Mouse (Mus musculus) activated CD4-positive, CD25-positive, alpha-beta regulatory T cell (primary cell): Measurements from ENCODE around the gene Sesn1. TPM values are rescaled to one million over a fixed set of nuclear protein-coding genes. Genes with fewer than 3 reads are reported as not detected.

Experiments used
- polyA plus RNA-seq, 2 experiments: library from polyadenylated mRNA; unstranded; fragments of 100-300 nt; shearing (Covaris generic); gene quantifications; one replicate each; pipeline ENCODE4 v1.2.1; 2017

Gene Sesn1
- 100 to 1,000 TPM in 1 of 2 experiments, 10 to 100 TPM in 1; 48.0 to 144 TPM for polyA plus RNA-seq

GRCm38 (mm10) chr10:41809771-41810563 lies at the start of gene Sesn1, which contains the start of gene Cep57l1:
Gene Sesn1 (plus strand): TSS chr10:41809935.
Gene Cep57l1 (minus strand): TSS chr10:41809871.

Other genes with a start within 250 kb of the Sesn1 start
- gene Ccdc162, start 93.3 kb upstream of the Sesn1 start, polyA plus RNA-seq: 1 to 10 TPM in 1 of 2 experiments, under 1 TPM in 1; 0.11 to 1.1 TPM
- gene Cep57l1, start 64 bp upstream of the Sesn1 start, polyA plus RNA-seq: 10 to 100 TPM; 18.8 TPM
- gene Armc2, start 208.5 kb downstream of the Sesn1 start, polyA plus RNA-seq: 1 to 10 TPM in 1 of 2 experiments, under 1 TPM in 1; 0.07 to 1.9 TPM